Mouse (Mus musculus): ENCODE measurements at regions not wholly inside any gene's neighbourhood (a gene's known extent, or its start where the extent isn't known, plus 50 kb on each side); places are given as distances from the start of the nearest gene placed in this dataset.
A peak's percentile ranks its signal among the peaks of the same experiment; 100 is the strongest.
"Not testable (repeated sequence)": the region's sequence is repeated elsewhere in the genome, so short reads cannot be mapped to it uniquely, and the experiment has no call there.

DNA sequence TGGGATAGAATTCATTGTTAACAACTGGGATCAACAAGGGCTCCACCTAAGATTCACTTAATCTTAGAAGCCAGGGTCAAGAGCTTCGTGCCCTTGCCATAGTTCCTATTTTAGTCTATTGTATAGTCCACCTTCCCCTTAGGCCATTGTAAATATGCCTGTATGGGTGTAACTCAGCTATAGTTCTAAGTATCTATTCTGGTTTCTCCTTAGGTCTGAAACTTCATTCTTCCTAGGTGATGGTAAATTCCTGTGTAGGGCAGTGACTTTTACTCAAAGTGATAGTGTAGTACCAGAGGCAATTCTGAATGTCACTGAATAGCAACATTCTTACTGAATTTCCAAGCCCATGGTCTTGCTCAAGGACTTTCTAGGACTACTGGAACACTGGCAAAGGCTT is 989.4 kb downstream of the Ankrd7 start:
- not testable (repeated sequence) for DNase-seq (ENCODE audit: low spot score in 2 of 2)

- DNase-seq (ENCODE audit: low spot score in 2 of 2) = no peak
These were observed 998.0 kb downstream of the Ankrd7 start for GRCm38 (mm10) chr6:19864101-19864500.

GRCm38 (mm10) chr6:19869697-19870096 is 1003.6 kb downstream of the Ankrd7 start:
- no peak for DNase-seq (ENCODE audit: low spot score in 2 of 2)

- DNase-seq (ENCODE audit: low spot score in 2 of 2) = no peak
These were observed 1045.1 kb downstream of the Ankrd7 start for GRCm38 (mm10) chr6:19911181-19911580.

- not testable (repeated sequence) for DNase-seq (ENCODE audit: low spot score in 2 of 2)
These were observed 1075.7 kb downstream of the Ankrd7 start for GRCm38 (mm10) chr6:19941784-19942183.

GRCm38 (mm10) chr6:19944334-19944733 is 1078.2 kb downstream of the Ankrd7 start:
- DNase-seq (ENCODE audit: low spot score in 2 of 2) = no peak

GRCm38 (mm10) chr6:19945693-19946092 is 1079.6 kb downstream of the Ankrd7 start:
- no peak for DNase-seq (ENCODE audit: low spot score in 2 of 2)

GRCm38 (mm10) chr6:19975898-19976297 is 1109.8 kb downstream of the Ankrd7 start:
- DNase-seq (ENCODE audit: low spot score in 2 of 2) = no peak

DNA sequence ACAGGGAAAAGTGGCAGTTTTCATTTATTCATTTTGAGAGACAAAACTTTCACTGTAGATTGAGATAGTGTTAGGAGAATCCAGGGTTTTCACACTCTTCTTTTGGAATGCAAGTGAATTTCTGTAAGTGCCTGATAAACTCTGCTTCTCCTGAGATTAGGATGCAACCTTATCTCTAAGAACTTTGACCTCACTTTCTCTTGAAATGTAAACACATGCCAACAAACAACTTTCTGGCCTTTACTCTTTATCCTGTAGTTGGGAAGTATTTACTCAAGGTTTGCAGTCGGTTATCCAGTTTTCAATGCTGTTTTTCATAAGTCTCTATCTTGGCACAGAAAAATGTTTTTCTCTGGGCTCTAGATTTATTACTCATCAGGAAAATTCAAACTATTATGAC is 1125.7 kb downstream of the Ankrd7 start:
- no peak for DNase-seq (ENCODE audit: low spot score in 2 of 2)

GRCm38 (mm10) chr6:20028466-20028865 is 1162.3 kb downstream of the Ankrd7 start:
- DNase-seq (ENCODE audit: low spot score in 2 of 2) = no peak

DNA sequence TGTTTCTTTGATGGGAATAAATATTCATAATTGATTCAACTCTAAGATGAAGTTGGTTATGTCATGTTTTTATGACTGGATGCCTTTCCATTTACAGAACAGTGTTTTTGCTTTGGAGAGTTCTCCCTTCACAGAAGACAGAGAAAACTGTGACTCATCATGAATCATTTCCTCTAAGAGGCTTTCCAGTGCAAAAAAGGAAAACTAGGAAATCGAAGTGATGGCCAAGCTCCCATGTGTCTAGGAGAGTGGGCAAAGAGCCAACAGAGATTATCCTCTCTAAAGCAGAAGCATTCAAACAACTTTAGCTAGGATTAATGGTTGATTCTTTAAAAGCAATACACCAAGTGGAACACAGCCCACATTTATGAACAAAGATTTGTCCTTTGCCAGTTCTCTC is 1171.7 kb downstream of the Ankrd7 start:
- DNase-seq (ENCODE audit: low spot score in 2 of 2) = peak in 1 of 2 experiments; percentile 4

GRCm38 (mm10) chr6:20078666-20079065 is 1136.6 kb upstream of the Kcnd2 start:
- no peak for DNase-seq (ENCODE audit: low spot score in 2 of 2)

DNA sequence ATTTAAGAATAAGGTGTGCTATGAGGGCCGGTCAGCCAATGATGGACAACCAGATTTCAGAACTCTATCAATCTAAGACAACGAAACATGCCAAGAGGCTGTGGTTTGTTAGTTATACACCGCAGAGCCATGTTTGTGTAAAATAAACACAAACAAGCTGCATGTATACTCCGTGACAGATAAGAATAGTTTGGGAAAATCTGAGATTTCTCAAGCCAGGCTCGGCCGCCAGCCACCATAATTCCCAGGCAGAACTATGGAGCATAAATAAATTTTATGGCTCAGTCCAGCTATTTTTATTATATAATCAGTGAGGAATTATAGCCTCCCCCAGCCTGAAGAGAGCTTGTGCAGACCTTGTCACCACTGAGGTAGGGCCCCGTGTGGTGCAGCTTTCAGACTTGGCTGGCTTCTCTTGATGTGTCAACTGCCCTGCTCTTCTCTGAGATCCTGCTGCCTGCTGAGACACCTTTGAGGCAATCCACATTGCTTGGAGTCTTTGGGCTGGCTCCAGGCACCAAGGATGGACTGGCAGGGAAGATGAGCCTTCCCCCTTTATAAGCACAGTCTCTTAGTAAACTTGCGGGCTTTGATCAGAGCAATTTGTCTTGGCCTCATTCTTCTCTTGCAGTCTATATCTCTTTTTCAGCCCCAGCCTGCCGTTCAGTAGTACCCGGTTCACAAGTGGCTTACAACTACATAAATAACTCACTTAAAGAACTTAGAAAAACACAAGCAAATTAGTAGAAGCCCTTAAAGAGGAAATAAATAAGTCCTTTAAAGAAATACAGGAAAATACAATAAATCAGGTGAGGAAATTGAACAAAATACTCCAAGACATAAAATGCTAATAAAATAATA is 1123.0 kb upstream of the Kcnd2 start:
- no peak for DNase-seq (ENCODE audit: low spot score in 2 of 2)

- DNase-seq (ENCODE audit: low spot score in 2 of 2) = not testable (repeated sequence)
These were observed 1081.3 kb upstream of the Kcnd2 start for GRCm38 (mm10) chr6:20133991-20134390.

DNA sequence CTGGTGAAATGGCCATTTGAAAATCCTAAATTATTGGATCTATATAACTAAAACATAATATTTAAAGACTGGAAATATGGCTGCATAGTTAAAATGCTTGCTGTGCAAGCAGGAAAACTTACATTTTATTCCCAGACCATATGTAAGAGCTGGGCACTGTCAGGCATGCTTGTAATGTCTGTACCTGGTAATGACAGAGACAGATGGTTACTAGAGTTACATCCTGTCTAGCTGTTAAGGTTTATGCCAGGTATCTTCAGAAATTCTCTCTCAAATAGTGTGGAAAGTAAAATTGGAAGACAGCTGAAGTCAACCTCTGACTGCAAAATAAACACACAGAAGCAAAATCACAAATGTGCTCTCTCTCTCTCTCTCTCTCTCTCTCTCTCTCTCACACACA is 1077.8 kb upstream of the Kcnd2 start:
- no peak for DNase-seq (ENCODE audit: low spot score in 2 of 2)
